Mouse (Mus musculus): ENCODE results near the gene Eva1c. TPM values are rescaled to one million over a fixed set of nuclear protein-coding genes. Genes with fewer than 3 reads are reported as not detected.

Gene Eva1c
- polyA plus RNA-seq, 1 experiment from 2014 or later: 0.74 TPM

GRCm38 (mm10) chr16:90845591-90845990 lies 19.1 kb downstream of the Eva1c start:
- no peak overlapping the region for H3K9ac ChIP-seq (ENCODE audit: low read length)
- no peaks in the 10 kb centered on the region for H3K27me3 ChIP-seq (replicated peaks; ENCODE audit: control insufficient read depth, insufficient read depth, low read length)
- H3K27ac ChIP-seq (ENCODE audit: low read depth): no peak overlapping the region
- no peak overlapping the region for H3K4me2 ChIP-seq (ENCODE audit: low read length)
- no peaks in the 10 kb centered on the region for H3K9me3 ChIP-seq (ENCODE audit: control insufficient read depth, low read length)
- WGBS: 83% methylated on average over 13 of the region's 13 CpGs
- ATAC-seq (replicated peaks; ENCODE audit: low FRiP score, low TSS enrichment, low read depth) (no peak), DNase-seq (ENCODE audit: low spot score) (no peak)
- no peak overlapping the region for H3K4me3 ChIP-seq (ENCODE audit: low read depth, low read length)
- H3K4me1 ChIP-seq (replicated peaks; ENCODE audit: control insufficient read depth, insufficient read depth, low read length): no peaks in the 10 kb centered on the region
- H3K36me3 ChIP-seq (ENCODE audit: control insufficient read depth, insufficient read depth, low read length): no peaks in the 10 kb centered on the region

- Histone ChIP-seq H3K9ac (ENCODE audit: low read length) (no peak overlapping the region), H3K27me3 (replicated peaks; ENCODE audit: control insufficient read depth, insufficient read depth, low read length) (no peaks in the 10 kb centered on the region), H3K4me3 (ENCODE audit: low read depth, low read length) (no peak overlapping the region), H3K36me3 (ENCODE audit: control insufficient read depth, insufficient read depth, low read length) (no peaks in the 10 kb centered on the region), H3K4me1 (replicated peaks; ENCODE audit: control insufficient read depth, insufficient read depth, low read length) (no peaks in the 10 kb centered on the region), H3K27ac (ENCODE audit: low read depth) (no peak overlapping the region), H3K4me2 (ENCODE audit: low read length) (no peak overlapping the region), H3K9me3 (ENCODE audit: control insufficient read depth, low read length) (no peaks in the 10 kb centered on the region)
- ATAC-seq (replicated peaks; ENCODE audit: low FRiP score, low TSS enrichment, low read depth) (no peak), DNase-seq (ENCODE audit: low spot score) (no peak)
- WGBS: 71% methylated on average over 7 of the region's 7 CpGs
Measured at GRCm38 (mm10) chr16:90848697-90849096, 22.2 kb downstream of the Eva1c start.

- Histone ChIP-seq H3K4me1 (replicated peaks; ENCODE audit: control insufficient read depth, insufficient read depth, low read length) (no peaks in the 10 kb centered on the region), H3K4me2 (ENCODE audit: low read length) (no peak overlapping the region), H3K4me3 (ENCODE audit: low read depth, low read length) (no peak overlapping the region), H3K27me3 (replicated peaks; ENCODE audit: control insufficient read depth, insufficient read depth, low read length) (no peaks in the 10 kb centered on the region), H3K27ac (ENCODE audit: low read depth) (no peak overlapping the region), H3K9ac (ENCODE audit: low read length) (no peak overlapping the region), H3K36me3 (ENCODE audit: control insufficient read depth, insufficient read depth, low read length) (no peaks in the 10 kb centered on the region), H3K9me3 (ENCODE audit: control insufficient read depth, low read length) (no peaks in the 10 kb centered on the region)
- ATAC-seq (replicated peaks; ENCODE audit: low FRiP score, low TSS enrichment, low read depth) (peak; percentile 50; the same call in 1 of the 2 replicates), DNase-seq (ENCODE audit: low spot score) (peak; percentile 60)
- WGBS: 47% methylated on average over 12 of the region's 12 CpGs
Measured at GRCm38 (mm10) chr16:90849262-90849661, 22.7 kb downstream of the Eva1c start.

GRCm38 (mm10) chr16:90850881-90851280 lies 24.4 kb downstream of the Eva1c start:
- no peak overlapping the region for H3K27ac ChIP-seq (ENCODE audit: low read depth)
- H3K9ac ChIP-seq (ENCODE audit: low read length): no peak overlapping the region
- no peak overlapping the region for H3K4me2 ChIP-seq (ENCODE audit: low read length)
- DNase-seq (ENCODE audit: low spot score) (no peak), ATAC-seq (replicated peaks; ENCODE audit: low FRiP score, low TSS enrichment, low read depth) (no peak)
- H3K4me1 ChIP-seq (replicated peaks; ENCODE audit: control insufficient read depth, insufficient read depth, low read length): no peaks in the 10 kb centered on the region
- H3K27me3 ChIP-seq (replicated peaks; ENCODE audit: control insufficient read depth, insufficient read depth, low read length): no peaks in the 10 kb centered on the region
- H3K36me3 ChIP-seq (ENCODE audit: control insufficient read depth, insufficient read depth, low read length): no peaks in the 10 kb centered on the region
- WGBS: 77% methylated on average over 7 of the region's 7 CpGs
- H3K4me3 ChIP-seq (ENCODE audit: low read depth, low read length): no peak overlapping the region
- H3K9me3 ChIP-seq (ENCODE audit: control insufficient read depth, low read length): no peaks in the 10 kb centered on the region

GRCm38 (mm10) chr16:90851621-90852334 lies 25.3 kb downstream of the Eva1c start:
- no peaks in the 10 kb centered on the region for H3K4me1 ChIP-seq (replicated peaks; ENCODE audit: control insufficient read depth, insufficient read depth, low read length)
- H3K9me3 ChIP-seq (ENCODE audit: control insufficient read depth, low read length): no peaks in the 10 kb centered on the region
- H3K4me2 ChIP-seq (ENCODE audit: low read length): no peak overlapping the region
- DNase-seq (ENCODE audit: low spot score): no peak
- H3K36me3 ChIP-seq (ENCODE audit: control insufficient read depth, insufficient read depth, low read length): no peaks in the 10 kb centered on the region
- H3K27ac ChIP-seq (ENCODE audit: low read depth): no peak overlapping the region
- H3K27me3 ChIP-seq (replicated peaks; ENCODE audit: control insufficient read depth, insufficient read depth, low read length): no peaks in the 10 kb centered on the region
- no peak for ATAC-seq (replicated peaks; ENCODE audit: low FRiP score, low TSS enrichment, low read depth)
- no peak overlapping the region for H3K9ac ChIP-seq (ENCODE audit: low read length)
- no peak overlapping the region for H3K4me3 ChIP-seq (ENCODE audit: low read depth, low read length)
- WGBS: 69% methylated on average over 11 of the region's 11 CpGs

GRCm38 (mm10) chr16:90856552-90857200 lies 30.2 kb downstream of the Eva1c start:
- Histone ChIP-seq H3K4me2 (ENCODE audit: low read length) (no peak overlapping the region), H3K36me3 (ENCODE audit: control insufficient read depth, insufficient read depth, low read length) (no peaks in the 10 kb centered on the region), H3K4me1 (replicated peaks; ENCODE audit: control insufficient read depth, insufficient read depth, low read length) (no peaks in the 10 kb centered on the region), H3K9me3 (ENCODE audit: control insufficient read depth, low read length) (no peaks in the 10 kb centered on the region), H3K4me3 (ENCODE audit: low read depth, low read length) (no peak overlapping the region), H3K27ac (ENCODE audit: low read depth) (no peak overlapping the region), H3K9ac (ENCODE audit: low read length) (no peak overlapping the region), H3K27me3 (replicated peaks; ENCODE audit: control insufficient read depth, insufficient read depth, low read length) (no peaks in the 10 kb centered on the region)
- DNase-seq (ENCODE audit: low spot score) (no peak), ATAC-seq (replicated peaks; ENCODE audit: low FRiP score, low TSS enrichment, low read depth) (no peak)
- WGBS: 83% methylated on average over 6 of the region's 6 CpGs

GRCm38 (mm10) chr16:90858206-90858605 lies 31.7 kb downstream of the Eva1c start:
- Histone ChIP-seq H3K36me3 (ENCODE audit: control insufficient read depth, insufficient read depth, low read length) (no peaks in the 10 kb centered on the region), H3K4me1 (replicated peaks; ENCODE audit: control insufficient read depth, insufficient read depth, low read length) (no peaks in the 10 kb centered on the region), H3K27ac (ENCODE audit: low read depth) (no peak overlapping the region), H3K4me3 (ENCODE audit: low read depth, low read length) (no peak overlapping the region), H3K9me3 (ENCODE audit: control insufficient read depth, low read length) (no peaks in the 10 kb centered on the region), H3K9ac (ENCODE audit: low read length) (no peak overlapping the region), H3K27me3 (replicated peaks; ENCODE audit: control insufficient read depth, insufficient read depth, low read length) (no peaks in the 10 kb centered on the region), H3K4me2 (ENCODE audit: low read length) (no peak overlapping the region)
- DNase-seq (ENCODE audit: low spot score): no peak
- ATAC-seq (replicated peaks; ENCODE audit: low FRiP score, low TSS enrichment, low read depth): no peak
- WGBS: 72% methylated on average over 4 of the region's 4 CpGs

GRCm38 (mm10) chr16:90863036-90863435 lies 36.5 kb downstream of the Eva1c start:
- no peak for ATAC-seq (replicated peaks; ENCODE audit: low FRiP score, low TSS enrichment, low read depth)
- no peak overlapping the region for H3K4me3 ChIP-seq (ENCODE audit: low read depth, low read length)
- H3K4me1 ChIP-seq (replicated peaks; ENCODE audit: control insufficient read depth, insufficient read depth, low read length): 0 out of 2 replicates have a peak, but pooled peaks cover 3% of the 10 kb centered on the region
- DNase-seq (ENCODE audit: low spot score): no peak
- no peak overlapping the region for H3K4me2 ChIP-seq (ENCODE audit: low read length)
- no peaks in the 10 kb centered on the region for H3K36me3 ChIP-seq (ENCODE audit: control insufficient read depth, insufficient read depth, low read length)
- H3K27ac ChIP-seq (ENCODE audit: low read depth): no peak overlapping the region
- H3K9me3 ChIP-seq (ENCODE audit: control insufficient read depth, low read length): no peaks in the 10 kb centered on the region
- H3K9ac ChIP-seq (ENCODE audit: low read length): no peak overlapping the region
- no peaks in the 10 kb centered on the region for H3K27me3 ChIP-seq (replicated peaks; ENCODE audit: control insufficient read depth, insufficient read depth, low read length)
- WGBS: 78% methylated on average over 3 of the region's 3 CpGs

Measured in intestine, embryonic 14.5 days (tissue).